Mouse (Mus musculus) spleen, postnatal 10 days (tissue): ENCODE results near the gene Cdh23.

ENCODE experiments used
- DNase-seq, 2 experiments: peaks; one replicate each; pipeline ENCODE4 v3.0.0; 2021 to 2022; ENCODE audit warnings: low spot score in 2 of 2

Gene Cdh23

GRCm38 (mm10) chr10:60474549-60474948 lies 221.7 kb downstream of the Cdh23 start:
- no peak for DNase-seq

- DNase-seq: no peak
These were observed 222.4 kb downstream of the Cdh23 start for GRCm38 (mm10) chr10:60473782-60474322.

- no peak for DNase-seq
These were observed 228.5 kb downstream of the Cdh23 start for GRCm38 (mm10) chr10:60467752-60468151.

- DNase-seq: no peak
These were observed 232.2 kb downstream of the Cdh23 start for GRCm38 (mm10) chr10:60463953-60464647.

GRCm38 (mm10) chr10:60456662-60457397 lies 239.5 kb downstream of the Cdh23 start:
- no peak for DNase-seq

- DNase-seq: no peak
These were observed 241.1 kb downstream of the Cdh23 start for GRCm38 (mm10) chr10:60455193-60455592.

- no peak for DNase-seq
These were observed 249.1 kb downstream of the Cdh23 start for GRCm38 (mm10) chr10:60447186-60447585.

- DNase-seq: peak in 1 of 2 experiments; percentile 22
These were observed 251.2 kb downstream of the Cdh23 start for GRCm38 (mm10) chr10:60445031-60445593.

GRCm38 (mm10) chr10:60443078-60443477 lies 253.2 kb downstream of the Cdh23 start:
- no peak for DNase-seq

- no peak for DNase-seq
These were observed 254.0 kb downstream of the Cdh23 start for GRCm38 (mm10) chr10:60442321-60442720.

- no peak for DNase-seq
These were observed 263.6 kb downstream of the Cdh23 start for GRCm38 (mm10) chr10:60432679-60433078.

GRCm38 (mm10) chr10:60430591-60430990 lies 265.7 kb downstream of the Cdh23 start:
- DNase-seq: no peak

GRCm38 (mm10) chr10:60430001-60430400 lies 266.3 kb downstream of the Cdh23 start:
- no peak for DNase-seq

GRCm38 (mm10) chr10:60422756-60423155 lies 273.5 kb downstream of the Cdh23 start:
- DNase-seq: no peak

- no peak for DNase-seq
These were observed 276.7 kb downstream of the Cdh23 start for GRCm38 (mm10) chr10:60419624-60420023.

- DNase-seq: peak; percentile 52 to 81
These were observed 278.2 kb downstream of the Cdh23 start for GRCm38 (mm10) chr10:60418137-60418536.

GRCm38 (mm10) chr10:60417041-60417440 lies 279.2 kb downstream of the Cdh23 start:
- DNase-seq: no peak

GRCm38 (mm10) chr10:60413756-60414155 lies 282.5 kb downstream of the Cdh23 start:
- DNase-seq: peak in 1 of 2 experiments; percentile 47

- no peak for DNase-seq
These were observed 284.5 kb downstream of the Cdh23 start for GRCm38 (mm10) chr10:60411794-60412193.

GRCm38 (mm10) chr10:60407831-60408230 lies 288.5 kb downstream of the Cdh23 start:
- DNase-seq: peak; percentile 65 to 77

- DNase-seq: no peak
These were observed 290.7 kb downstream of the Cdh23 start for GRCm38 (mm10) chr10:60405460-60406177.
